Mouse (Mus musculus) stomach, postnatal 0 days (tissue): ENCODE data around the gene Sh2d3c. TPM values are rescaled to one million over a fixed set of nuclear protein-coding genes. Genes with fewer than 3 reads are reported as not detected.
A peak's percentile ranks its signal among the peaks of the same experiment; 100 is the strongest.

Experiments
- ATAC-seq: fragments of 200-750 bp; cut with Nextera tagmentation; 2 replicates; pipeline ENCODE4 v1.8.0; 2017; ENCODE audit not compliant: low FRiP score, low TSS enrichment
- DNase-seq: peaks from one replicate; pipeline ENCODE4 v3.0.0-alpha.2; 2016; ENCODE audit warnings: low spot score
- H3K27ac ChIP-seq: fragments of 300-500 bp; sonication (generic); replicated peaks from 2 replicates; pipeline ENCODE4 v1.5.1; 2014; ENCODE audit warnings: mild to moderate bottlenecking, control low read depth
- H3K27me3 ChIP-seq: fragments of 300-500 bp; sonication (generic); 2 replicates; pipeline ENCODE4 v1.6.1; 2014; ENCODE audit warnings: low read length; ENCODE audit not compliant: control insufficient read depth, insufficient read depth
- H3K36me3 ChIP-seq: fragments of 300-500 bp; sonication (generic); 2 replicates; pipeline ENCODE4 v1.6.1; 2014; ENCODE audit warnings: low read length, mixed read lengths; ENCODE audit not compliant: control insufficient read depth, insufficient read depth
- H3K4me1 ChIP-seq: fragments of 300-500 bp; sonication (generic); replicated peaks from 2 replicates; pipeline ENCODE4 v1.6.1; 2014; ENCODE audit warnings: antibody characterized with exemption; ENCODE audit not compliant: control insufficient read depth, insufficient read depth
- H3K4me2 ChIP-seq: fragments of 300-500 bp; sonication (generic); replicated peaks from 2 replicates; pipeline ENCODE4 v1.6.1; 2014; ENCODE audit warnings: low read depth, mild to moderate bottlenecking, control low read depth, moderate library complexity
- H3K4me3 ChIP-seq: fragments of 300-500 bp; sonication (generic); 2 replicates; pipeline ENCODE4 v1.5.1; 2014; ENCODE audit warnings: low read depth, low read length, control low read depth
- H3K9ac ChIP-seq: fragments of 300-500 bp; sonication (generic); 2 replicates; pipeline ENCODE4 v1.6.1; 2014; ENCODE audit warnings: mild to moderate bottlenecking, low read length, control low read depth, mixed read lengths
- H3K9me3 ChIP-seq: fragments of 300-500 bp; sonication (generic); 2 replicates; pipeline ENCODE4 v1.6.1; 2016; ENCODE audit warnings: low read length; ENCODE audit not compliant: control insufficient read depth
- CTCF ChIP-seq: IDR thresholded peaks from 2 replicates; pipeline ENCODE4 v1.5.1; 2016; ENCODE audit warnings: antibody characterized with exemption, low read depth, mild to moderate bottlenecking, moderate library complexity
- EP300 ChIP-seq: optimal IDR thresholded peaks from 2 replicates; pipeline ENCODE3; 2016; ENCODE audit warnings: antibody characterized with exemption
- WGBS: fragments of 180-500 bp; shearing (Covaris S2); extraction: QIAGEN DNeasy Blood & Tissue Kit; methylation state at CpG from one replicate; pipeline ENCODE4 v1.1.7; 2014; 5-methylcytosine and 5-hydroxymethylcytosine counted together
- polyA plus RNA-seq: library from polyadenylated mRNA; unstranded; fragments of >200 nt; fragmentation: Nextera tagmentation; extraction: Ambion mirVana; gene quantifications from 2 replicates; pipeline ENCODE4 v1.2.1, GENCODE M21; 2015

The Sh2d3c gene
- polyA plus RNA-seq, 1 experiment from 2014 or later = 7.7 TPM

GRCm38 (mm10) chr2:32710425-32710824, 10.4 kb upstream of the Sh2d3c start:
- Histone ChIP-seq H3K9ac (no peak overlapping the region), H3K27me3 (no peaks in the 10 kb centered on the region), H3K36me3 (peaks cover 23% of the 10 kb centered on the region), H3K9me3 (no peaks in the 10 kb centered on the region), H3K27ac (no peak overlapping the region), H3K4me3 (no peak overlapping the region), H3K4me2 (no peak overlapping the region), H3K4me1 (no peaks in the 10 kb centered on the region)
- no peak for DNase-seq
- ATAC-seq = no peak
- 85% methylated on average over 5 of the region's 5 CpGs for WGBS
- TF ChIP-seq CTCF (no peak), EP300 (no peak)

GRCm38 (mm10) chr2:32711301-32712056, 9.4 kb upstream of the Sh2d3c start:
- Histone ChIP-seq H3K9ac (peak overlapping the region; percentile 84), H3K27me3 (no peaks in the 10 kb centered on the region), H3K9me3 (no peaks in the 10 kb centered on the region), H3K4me3 (peak overlapping the region; percentile 81), H3K4me1 (no peaks in the 10 kb centered on the region), H3K4me2 (peak overlapping the region; percentile 84), H3K36me3 (peaks cover 21% of the 10 kb centered on the region), H3K27ac (peak overlapping the region; percentile 97)
- 21% methylated on average over 9 of the region's 9 CpGs for WGBS
- no peak for DNase-seq
- no peak for TF ChIP-seq EP300
- TF ChIP-seq CTCF = peak; percentile 53
- ATAC-seq = no peak

GRCm38 (mm10) chr2:32712108-32712551, 8.7 kb upstream of the Sh2d3c start:
- no peaks in the 10 kb centered on the region for H3K27me3 ChIP-seq
- DNase-seq (peak; percentile 89), ATAC-seq (peak; percentile 64)
- H3K4me1 ChIP-seq = no peaks in the 10 kb centered on the region
- peak overlapping the region; percentile 84 for H3K4me2 ChIP-seq
- peak overlapping the region; percentile 81 for H3K4me3 ChIP-seq
- WGBS = under 1% methylated on average over 41 of the region's 41 CpGs
- peak overlapping the region; percentile 97 for H3K27ac ChIP-seq
- peaks cover 15% of the 10 kb centered on the region for H3K36me3 ChIP-seq
- H3K9ac ChIP-seq = peak overlapping the region; percentile 84
- TF ChIP-seq EP300 (no peak), CTCF (peak; percentile 29)
- H3K9me3 ChIP-seq = no peaks in the 10 kb centered on the region

GRCm38 (mm10) chr2:32712586-32712933, 8.3 kb upstream of the Sh2d3c start:
- H3K9ac ChIP-seq = peak overlapping the region; percentile 84
- H3K27me3 ChIP-seq = no peaks in the 10 kb centered on the region
- peak overlapping the region; percentile 97 for H3K27ac ChIP-seq
- DNase-seq (peak; percentile 96), ATAC-seq (peak; percentile 89)
- H3K4me3 ChIP-seq = peak overlapping the region; percentile 81
- H3K4me2 ChIP-seq = peak overlapping the region; percentile 84
- H3K36me3 ChIP-seq = peaks cover 15% of the 10 kb centered on the region
- H3K9me3 ChIP-seq = no peaks in the 10 kb centered on the region
- no peak for TF ChIP-seq EP300
- no peak for TF ChIP-seq CTCF
- WGBS = 2% methylated on average over 21 of the region's 44 CpGs
- no peaks in the 10 kb centered on the region; the same call in 1 of the 2 replicates for H3K4me1 ChIP-seq

GRCm38 (mm10) chr2:32712934-32713817, 7.7 kb upstream of the Sh2d3c start, which contains the start of gene Cdk9:
Cdk9 (minus strand) TSS chr2:32713076.
- Histone ChIP-seq H3K27ac (peak within 1 kb of the TSS; percentile 97), H3K4me2 (peak within 1 kb of the TSS; percentile 84), H3K9ac (peak within 1 kb of the TSS; percentile 84), H3K36me3 (peaks cover 11% of the 10 kb centered on the region), H3K4me1 (no peaks in the 10 kb centered on the region; the same call in 1 of the 2 replicates), H3K9me3 (no peaks in the 10 kb centered on the region), H3K27me3 (no peaks in the 10 kb centered on the region), H3K4me3 (peak within 1 kb of the TSS; percentile 81)
- DNase-seq (peak; percentile 95), ATAC-seq (peak; percentile 86)
- WGBS = under 1% methylated on average over 37 of the region's 79 CpGs
- no peak for TF ChIP-seq EP300
- peak; percentile 99 for TF ChIP-seq CTCF
